Mouse (Mus musculus): ENCODE measurements around the gene Letmd1.
"Not testable (repeated sequence)": the region's sequence is repeated elsewhere in the genome, so short reads cannot be mapped to it uniquely, and the experiment has no call there.

The Letmd1 gene

DNA sequence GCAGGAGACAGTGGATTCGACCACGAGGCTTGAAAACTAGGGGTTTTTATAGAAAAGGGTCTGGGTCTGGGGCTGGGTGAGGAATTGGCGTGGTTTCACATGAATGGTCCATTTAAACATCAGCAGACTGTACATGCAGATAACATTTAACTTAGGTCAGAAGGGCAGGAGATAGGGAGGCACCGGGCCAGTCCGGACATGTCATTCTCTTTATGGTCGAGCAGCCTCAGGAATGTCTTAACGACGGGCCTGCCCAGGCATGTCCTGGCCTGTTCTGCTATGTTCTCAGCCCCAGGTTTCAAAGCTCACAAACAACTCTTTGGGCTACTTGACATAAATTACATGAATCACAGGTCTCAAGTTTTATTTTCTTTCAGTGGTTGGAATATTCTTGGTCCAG is 30.7 kb downstream of the Letmd1 start:
- DNase-seq (ENCODE audit: low spot score in 2 of 2) = not testable (repeated sequence)

GRCm38 (mm10) chr15:100508454-100509167 is 39.8 kb downstream of the Letmd1 start:
- DNase-seq (ENCODE audit: low spot score in 2 of 2) = no peak

DNA sequence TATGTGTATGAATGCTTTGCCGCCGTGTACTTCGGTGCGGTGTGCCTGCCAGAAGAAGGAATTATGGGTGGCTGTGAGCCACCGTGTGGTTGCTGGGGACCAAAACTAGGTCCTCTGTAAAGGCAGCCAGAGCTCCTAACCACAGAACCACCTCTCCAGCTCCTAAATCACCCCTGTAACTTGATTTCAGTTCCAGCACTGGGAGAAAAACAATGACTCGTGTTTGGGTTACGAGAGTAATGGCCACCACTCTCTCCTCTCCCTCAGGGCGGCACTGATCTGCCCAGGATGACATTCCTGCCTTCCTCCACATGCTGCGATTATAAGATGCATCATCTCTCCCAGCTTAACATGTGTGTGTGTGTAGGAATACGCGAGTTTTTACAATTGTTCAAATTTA is 41.2 kb downstream of the Letmd1 start:
- no peak for DNase-seq (ENCODE audit: low spot score in 2 of 2)

DNA sequence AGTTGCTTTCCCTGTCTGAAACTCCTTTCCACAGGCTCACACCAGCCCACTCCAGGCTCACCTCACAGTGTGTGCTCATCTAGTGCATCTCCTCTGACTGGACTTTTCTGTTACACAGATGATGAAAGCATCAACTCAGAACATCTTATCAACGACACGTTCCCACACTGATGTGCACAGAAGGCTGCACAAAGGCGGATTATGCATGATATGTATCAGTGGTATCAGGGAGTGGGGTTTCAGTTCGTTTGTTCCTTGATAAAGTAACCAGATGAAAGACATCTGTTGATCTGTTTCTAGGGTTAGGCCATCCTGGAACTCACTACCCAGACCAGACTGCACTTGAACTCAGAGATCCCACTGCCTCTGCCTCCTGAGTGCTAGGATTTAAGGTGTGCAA is 44.6 kb downstream of the Letmd1 start:
- DNase-seq (ENCODE audit: low spot score in 2 of 2) = no peak

DNA sequence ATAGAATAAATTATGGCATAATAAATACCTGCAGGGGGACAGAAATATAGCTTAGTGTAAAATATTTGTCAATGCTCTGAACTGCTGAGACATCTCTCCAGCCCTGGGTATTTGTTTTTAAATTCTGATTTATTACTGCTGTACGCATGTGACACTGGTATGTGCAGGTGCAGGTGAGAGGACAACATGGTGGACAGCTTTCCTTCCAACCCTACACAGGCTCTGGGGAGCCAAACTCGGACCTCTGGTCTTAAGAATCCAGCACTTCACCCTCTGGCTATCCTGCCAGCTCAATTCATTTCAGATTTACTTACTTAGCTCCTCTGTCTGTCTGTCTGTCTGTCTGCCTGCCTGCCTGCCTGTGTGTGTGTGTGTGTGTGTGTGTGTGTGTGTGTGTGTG is 46.3 kb downstream of the Letmd1 start:
- no peak for DNase-seq (ENCODE audit: low spot score in 2 of 2)

- no peak for DNase-seq (ENCODE audit: low spot score in 2 of 2)
Observed at GRCm38 (mm10) chr15:100520306-100520705, 51.5 kb downstream of the Letmd1 start.

DNA sequence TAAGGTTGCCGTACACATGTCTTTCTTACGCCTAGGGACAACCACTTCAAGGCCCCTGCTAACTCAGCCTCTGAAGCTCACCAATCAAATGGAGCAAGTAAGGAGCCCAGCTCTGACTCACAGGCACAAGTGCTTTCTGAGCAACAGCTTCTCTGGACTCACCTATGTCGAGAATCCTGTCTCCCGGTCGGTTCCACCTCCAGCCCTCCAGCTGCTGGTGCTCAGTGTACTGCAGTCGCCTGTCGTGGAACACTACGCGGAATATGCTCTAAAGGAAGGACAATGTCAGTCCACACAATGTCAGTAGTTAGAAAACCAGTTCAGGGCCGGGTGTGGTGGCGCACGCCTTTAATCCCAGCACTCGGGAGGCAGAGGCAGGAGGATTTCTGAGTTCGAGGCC is 56.6 kb downstream of the Letmd1 start:
- DNase-seq (ENCODE audit: low spot score in 2 of 2) = no peak

GRCm38 (mm10) chr15:100527900-100528299 is 59.1 kb downstream of the Letmd1 start:
- no peak for DNase-seq (ENCODE audit: low spot score in 2 of 2)
